Mouse (Mus musculus) CD4-positive, CD25-positive, alpha-beta regulatory T cell, adult 4 months (primary cell): ENCODE results near the gene Pramef8. TPM values are rescaled to one million over a fixed set of nuclear protein-coding genes. Genes with fewer than 3 reads are reported as not detected.
A peak's percentile ranks its signal among the peaks of the same experiment; 100 is the strongest.
"Not testable (repeated sequence)": the region's sequence is repeated elsewhere in the genome, so short reads cannot be mapped to it uniquely, and the experiment has no call there.

Experiments used
- ATAC-seq: one replicate; pipeline ENCODE4 v1.8.0; 2017
- polyA plus RNA-seq, 2 experiments: library from polyadenylated mRNA; unstranded; fragments of 100-300 nt; shearing (Covaris generic); gene quantifications; one replicate each; pipeline ENCODE4 v1.2.1; 2017

The Pramef8 gene
- polyA plus RNA-seq, result 10 to 100 TPM; 39.9 to 71.9 TPM

- ATAC-seq, result peak; percentile 94
Measured at GRCm38 (mm10) chr4:143412219-143413092, at the start of gene Pramef8. TSS of gene Pramef8 (plus strand) at chr4:143412426.

DNA sequence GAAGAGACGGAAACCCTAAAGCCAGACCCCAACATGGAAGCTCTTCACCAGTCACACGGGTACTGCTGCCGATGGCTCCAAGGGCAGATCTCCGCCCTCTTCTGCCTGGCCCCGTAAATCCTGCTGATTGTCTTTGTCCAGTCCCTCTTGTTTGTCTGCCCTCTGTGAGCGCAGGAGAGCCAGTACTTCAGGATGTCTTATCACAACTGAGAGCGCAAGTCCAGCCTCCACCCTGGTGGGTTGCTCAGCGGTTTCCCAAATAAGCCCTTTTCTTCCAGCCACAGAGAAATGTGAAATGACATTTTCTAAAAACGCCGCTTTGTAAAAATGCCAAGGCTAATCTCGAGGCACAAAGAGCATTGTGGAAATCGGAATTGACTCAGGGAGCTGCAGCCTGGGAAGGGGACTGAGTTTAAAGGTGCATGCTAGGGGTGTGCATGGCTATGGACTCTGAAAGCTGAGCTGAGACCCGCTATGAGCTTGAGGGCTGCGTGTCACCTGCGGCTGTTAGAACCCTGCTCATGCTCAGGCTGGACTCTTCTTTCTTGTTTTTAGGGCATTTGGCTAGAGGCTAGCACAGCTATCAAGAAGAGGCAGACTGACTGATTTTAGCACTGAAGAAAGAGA lies 45.7 kb upstream of the Pramef8 start:
- no peak for ATAC-seq

GRCm38 (mm10) chr4:143379480-143379879 lies 32.7 kb upstream of the Pramef8 start:
- ATAC-seq, result no peak

DNA sequence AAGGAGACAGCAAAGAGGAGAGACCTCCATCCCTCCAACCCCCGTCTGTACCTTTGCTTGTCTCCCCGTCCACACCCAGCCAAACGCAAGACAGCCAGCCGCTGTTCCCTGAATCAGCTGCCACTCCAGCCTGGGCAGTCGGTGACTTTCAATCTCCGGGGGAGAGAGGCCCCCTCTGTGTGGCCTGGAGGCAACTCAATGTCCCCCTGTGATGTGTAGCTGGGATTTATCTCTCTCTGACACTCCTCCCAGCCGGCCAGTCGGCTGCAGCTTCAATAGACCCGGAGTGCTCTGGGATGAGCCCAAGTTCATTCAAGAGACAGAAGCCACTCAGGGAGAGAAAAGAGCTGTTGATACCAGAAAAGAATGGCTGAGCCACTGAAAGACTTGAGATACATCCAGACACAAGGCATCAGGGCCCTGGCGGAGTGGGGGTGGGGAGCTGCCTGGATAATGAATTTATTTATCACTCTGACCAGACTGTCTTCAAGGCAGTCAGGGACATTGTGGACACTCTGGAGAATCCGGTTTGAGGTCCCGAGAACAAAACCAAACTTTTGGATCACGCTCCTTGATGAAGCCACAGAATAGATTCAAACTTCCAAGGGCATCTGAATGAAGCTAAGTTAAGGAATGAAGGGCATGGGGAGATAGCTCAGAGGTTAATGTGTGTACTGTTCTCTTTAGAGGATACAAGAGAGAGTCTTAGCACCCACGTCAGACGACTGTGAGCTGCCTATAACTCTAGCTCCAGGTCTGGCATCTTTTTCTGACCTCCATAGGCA lies 32.1 kb upstream of the Pramef8 start:
- no peak for ATAC-seq

GRCm38 (mm10) chr4:143380716-143381004 lies 31.6 kb upstream of the Pramef8 start:
- no peak for ATAC-seq

DNA sequence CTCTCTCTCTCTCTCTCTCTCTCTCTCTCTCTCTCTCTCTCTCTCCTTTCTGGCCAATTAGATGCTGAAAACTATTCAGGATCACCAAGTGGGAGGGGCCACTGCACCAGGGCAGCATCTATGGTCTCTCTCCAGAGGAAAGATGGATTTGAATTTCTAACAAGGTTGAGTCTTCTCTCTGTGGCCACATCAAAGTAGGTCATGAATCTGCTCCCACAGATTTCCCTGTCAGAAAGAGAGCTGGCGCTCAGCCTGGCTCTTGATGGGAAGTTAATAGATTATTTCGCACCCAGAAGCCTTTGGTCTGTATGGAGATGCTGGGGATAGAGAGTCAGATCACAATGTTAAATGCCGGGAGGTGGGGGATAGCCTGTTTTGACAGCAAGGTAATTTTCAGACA lies 30.1 kb upstream of the Pramef8 start:
- no peak for ATAC-seq

DNA sequence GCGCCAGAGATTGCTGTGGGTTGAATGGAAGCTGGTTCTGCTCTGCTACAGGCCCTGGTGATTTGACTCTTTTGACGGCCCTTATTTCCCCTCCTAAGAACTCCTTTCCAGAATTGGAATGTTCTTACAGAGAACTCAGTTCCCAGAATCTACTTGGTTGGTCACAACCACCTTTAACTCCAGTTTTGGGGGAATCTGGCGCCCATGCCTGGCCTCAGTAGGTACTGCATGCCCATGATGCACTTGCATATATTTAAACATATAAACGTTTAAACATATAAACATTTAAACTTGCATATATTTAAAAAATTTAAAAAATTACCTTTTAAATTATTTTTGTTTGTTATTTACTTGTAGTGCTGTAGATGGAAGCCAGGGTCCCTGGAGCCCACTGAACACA lies 28.6 kb upstream of the Pramef8 start:
- no peak for ATAC-seq

GRCm38 (mm10) chr4:143388955-143389702 lies 23.1 kb upstream of the Pramef8 start:
- no peak for ATAC-seq

- ATAC-seq, result no peak
Measured at GRCm38 (mm10) chr4:143394181-143394580, 18.0 kb upstream of the Pramef8 start, which contains the start of gene Pramel1. TSS of gene Pramel1 (plus strand) at chr4:143394428.

DNA sequence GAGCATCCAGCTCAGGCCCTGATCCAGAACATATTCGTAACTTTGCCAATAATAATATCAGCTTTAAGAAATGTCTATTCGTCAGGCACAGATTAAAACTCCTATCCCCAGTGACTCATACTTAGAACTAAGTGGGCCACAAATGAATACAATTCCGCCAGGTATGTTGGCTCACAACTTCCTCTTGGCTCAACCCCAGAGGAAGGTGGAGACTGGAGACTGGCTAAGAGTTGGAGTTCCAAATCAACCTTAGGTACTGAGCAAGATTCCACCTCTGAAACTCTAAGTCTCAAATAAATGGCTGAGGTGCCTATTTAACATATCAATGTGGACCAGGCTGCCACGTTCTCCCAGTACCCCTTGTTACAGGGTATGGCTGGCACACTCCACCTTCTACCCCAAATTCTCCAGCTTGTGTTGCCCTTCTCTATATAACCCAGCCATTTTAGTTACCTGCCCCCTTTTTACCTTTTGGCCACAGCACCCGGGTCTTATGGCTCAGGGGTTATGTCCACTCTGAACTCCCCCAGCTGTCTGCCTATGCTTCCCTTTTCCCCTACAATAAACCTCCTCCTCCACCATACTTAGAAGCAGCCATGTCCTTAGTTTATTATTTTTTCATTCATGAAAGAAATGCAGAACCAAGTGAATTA lies 534 bp upstream of the Pramef8 start:
- no peak for ATAC-seq

DNA sequence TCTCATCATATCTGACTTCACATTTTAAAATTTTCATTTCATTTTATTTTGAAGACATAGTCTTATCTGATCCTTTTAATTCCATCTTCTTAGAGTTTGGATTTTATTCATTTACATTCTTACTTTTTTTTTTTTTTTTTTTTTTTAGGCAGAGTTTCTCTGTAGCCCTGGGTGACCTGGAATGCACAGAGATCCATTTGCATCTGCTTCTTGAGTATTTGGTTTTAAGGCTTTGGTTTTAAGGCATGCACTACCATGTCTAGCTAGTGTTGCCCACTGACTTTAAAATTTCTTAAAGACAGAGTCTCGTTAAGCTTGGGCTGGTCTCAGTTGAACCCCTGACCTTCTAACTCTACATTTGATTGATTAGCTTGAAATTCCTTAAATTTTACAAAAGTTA lies 1.4 kb downstream of the Pramef8 start:
- no peak for ATAC-seq

- no peak for ATAC-seq
Measured at GRCm38 (mm10) chr4:143414121-143414520, 1.9 kb downstream of the Pramef8 start.

DNA sequence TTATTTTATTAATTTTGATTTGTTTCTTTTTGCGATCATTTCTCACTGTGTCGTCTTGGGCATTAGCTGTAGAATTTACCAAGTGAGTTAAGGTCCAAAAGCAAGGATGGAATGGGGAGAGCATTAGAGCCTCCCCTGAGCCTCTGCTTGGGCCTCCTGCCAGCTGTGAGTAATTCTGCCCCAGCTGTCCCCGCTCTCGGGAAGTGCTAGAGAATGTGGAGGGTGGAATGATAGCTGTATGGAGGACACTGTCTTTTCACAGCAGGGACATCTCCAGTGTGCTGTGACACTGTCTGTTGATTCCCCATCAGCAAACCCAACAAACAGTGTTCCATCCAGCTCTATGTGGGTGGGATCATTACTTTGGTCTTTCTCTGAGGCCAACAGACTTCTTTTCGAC lies 14.5 kb downstream of the Pramef8 start:
- not testable (repeated sequence) for ATAC-seq

DNA sequence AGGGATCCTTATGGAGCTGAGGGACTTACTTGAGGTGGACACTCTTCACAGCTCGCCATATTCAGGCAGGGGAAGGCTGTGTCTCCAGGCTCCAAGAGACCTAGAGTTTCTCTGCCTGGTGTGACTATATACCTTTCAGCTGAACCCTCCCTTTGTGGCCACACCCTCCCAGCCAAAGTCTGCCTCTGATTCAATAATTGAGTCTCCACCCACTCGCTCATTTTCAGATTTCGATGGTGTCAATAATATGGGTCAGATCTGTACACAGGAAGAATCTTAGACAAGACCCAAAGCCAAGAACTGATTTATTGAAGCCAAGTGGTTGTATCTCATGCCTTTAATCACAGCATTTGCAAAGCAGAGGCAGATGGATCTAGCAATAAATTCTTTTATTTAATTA lies 38.0 kb downstream of the Pramef8 start, which contains the start of gene Oog4:
TSS of gene Oog4 (minus strand) at position 101 of the 400 bp plus-strand sequence.
- ATAC-seq, result no peak

Other genes with a start within 250 kb of the Pramef8 start
- gene Prdm2, start 199.4 kb upstream of the Pramef8 start, polyA plus RNA-seq, result 10 to 100 TPM; 30.8 to 38.7 TPM
- gene Pdpn, start 112.9 kb upstream of the Pramef8 start, polyA plus RNA-seq, result not detected
- gene Lrrc38, start 62.7 kb upstream of the Pramef8 start, polyA plus RNA-seq, result not detected
- not detected for gene Pramel1, start 18.0 kb upstream of the Pramef8 start, polyA plus RNA-seq
- gene Oog4, start 37.9 kb downstream of the Pramef8 start, polyA plus RNA-seq, result not detected
- not detected for gene Gm13043, start 98.9 kb downstream of the Pramef8 start, polyA plus RNA-seq
- gene Gm13040, start 123.5 kb downstream of the Pramef8 start, polyA plus RNA-seq, result not detected
- not detected for gene BC080695, start 139.3 kb downstream of the Pramef8 start, polyA plus RNA-seq
- not detected for gene Gm13057, start 139.3 kb downstream of the Pramef8 start, polyA plus RNA-seq
- not detected for gene Gm13083, start 202.6 kb downstream of the Pramef8 start, polyA plus RNA-seq
- not detected for gene Gm13088, start 244.8 kb downstream of the Pramef8 start, polyA plus RNA-seq